Mouse (Mus musculus) layer of hippocampus, adult 9-11 months (tissue): ENCODE data around the gene Clk2.
"Not testable (repeated sequence)": the region's sequence is repeated elsewhere in the genome, so short reads cannot be mapped to it uniquely, and the experiment has no call there.

Experiments
- DNase-seq: peaks from one replicate; pipeline ENCODE4 v3.0.0; 2022

The Clk2 gene

GRCm38 (mm10) chr3:89161207-89161606, 3.4 kb upstream of the Clk2 start:
- DNase-seq, result not testable (repeated sequence)

GRCm38 (mm10) chr3:89161786-89162185, 2.8 kb upstream of the Clk2 start:
- no peak for DNase-seq

- no peak for DNase-seq
Observed at GRCm38 (mm10) chr3:89163123-89163522, 1.5 kb upstream of the Clk2 start.

GRCm38 (mm10) chr3:89163643-89164245, 851 bp upstream of the Clk2 start:
- no peak for DNase-seq

- DNase-seq, result no peak
Observed at GRCm38 (mm10) chr3:89165268-89165870, 774 bp downstream of the Clk2 start.

- DNase-seq, result no peak
Observed at GRCm38 (mm10) chr3:89166945-89167344, 2.4 kb downstream of the Clk2 start.

GRCm38 (mm10) chr3:89174844-89175243, 10.2 kb downstream of the Clk2 start:
- DNase-seq, result no peak

- DNase-seq, result no peak
Observed at GRCm38 (mm10) chr3:89175544-89175943, 10.9 kb downstream of the Clk2 start.

- no peak for DNase-seq
Observed at GRCm38 (mm10) chr3:89176421-89176820, 11.8 kb downstream of the Clk2 start.

GRCm38 (mm10) chr3:89177242-89178106, 12.9 kb downstream of the Clk2 start, which contains the start of gene Scamp3:
Scamp3 (plus strand) TSS chr3:89177473.
- peak; percentile 96 for DNase-seq

GRCm38 (mm10) chr3:89178107-89178385, 13.5 kb downstream of the Clk2 start:
- no peak for DNase-seq

GRCm38 (mm10) chr3:89179056-89179455, 14.5 kb downstream of the Clk2 start:
- DNase-seq, result no peak

GRCm38 (mm10) chr3:89181749-89182500, 17.3 kb downstream of the Clk2 start:
- DNase-seq, result no peak

- no peak for DNase-seq
Observed at GRCm38 (mm10) chr3:89182531-89183057, 18.0 kb downstream of the Clk2 start.

GRCm38 (mm10) chr3:89183058-89183958, 18.7 kb downstream of the Clk2 start, which contains the start of gene Fam189b:
Fam189b (plus strand) TSS chr3:89183143.
- DNase-seq, result peak; percentile 93

GRCm38 (mm10) chr3:89183959-89184315, 19.3 kb downstream of the Clk2 start:
- no peak for DNase-seq

- no peak for DNase-seq
Observed at GRCm38 (mm10) chr3:89187197-89187596, 22.6 kb downstream of the Clk2 start.

- no peak for DNase-seq
Observed at GRCm38 (mm10) chr3:89187690-89188477, 23.3 kb downstream of the Clk2 start.

GRCm38 (mm10) chr3:89188478-89188875, 23.9 kb downstream of the Clk2 start:
- DNase-seq, result no peak

- DNase-seq, result no peak
Observed at GRCm38 (mm10) chr3:89190436-89190835, 25.8 kb downstream of the Clk2 start.

- no peak for DNase-seq
Observed at GRCm38 (mm10) chr3:89193351-89193750, 28.8 kb downstream of the Clk2 start.
